Mouse (Mus musculus) spleen, adult 2 months (tissue): ENCODE results near the gene Mical2. TPM values are rescaled to one million over a fixed set of nuclear protein-coding genes. Genes with fewer than 3 reads are reported as not detected.

ENCODE experiments used
- DNase-seq, 2 experiments: peaks; one replicate each; pipeline versions ENCODE4 v3.0.0 to v3.0.0-alpha.2; 2012 to 2021; ENCODE audit warnings: low spot score in 2 of 2, low read depth in 1 of 2
- H3K27ac ChIP-seq: fragments of 200-500 bp; 2 replicates; pipeline ENCODE4 v1.5.1; 2012; ENCODE audit warnings: low read length, inconsistent platforms; ENCODE audit not compliant: insufficient read depth
- H3K27me3 ChIP-seq: fragments of 200-500 bp; 2 replicates; pipeline ENCODE4 v1.6.1; 2012; ENCODE audit warnings: mild to moderate bottlenecking, moderate library complexity, low read length, inconsistent platforms; ENCODE audit not compliant: control insufficient read depth, insufficient read depth
- H3K36me3 ChIP-seq: fragments of 200-500 bp; 2 replicates; pipeline ENCODE4 v1.6.1; 2012; ENCODE audit warnings: mild to moderate bottlenecking, low read length, inconsistent platforms; ENCODE audit not compliant: control insufficient read depth, insufficient read depth
- H3K4me1 ChIP-seq: fragments of 200-500 bp; 2 replicates; pipeline ENCODE4 v1.6.1; 2011; ENCODE audit warnings: inconsistent platforms; ENCODE audit not compliant: control insufficient read depth, insufficient read depth, insufficient read length
- H3K4me3 ChIP-seq: fragments of 200-500 bp; 2 replicates; pipeline ENCODE4 v1.5.1; 2011; ENCODE audit warnings: mild to moderate bottlenecking, inconsistent platforms; ENCODE audit not compliant: insufficient read depth, insufficient read length; ENCODE audit errors: extremely low read depth
- CTCF ChIP-seq: fragments of 200-500 bp; IDR thresholded peaks from 2 replicates; pipeline ENCODE4 v1.5.1; 2011; ENCODE audit warnings: mild to moderate bottlenecking, inconsistent platforms; ENCODE audit not compliant: insufficient read depth, insufficient read length, insufficient replicate concordance; ENCODE audit errors: extremely low read depth
- POLR2A ChIP-seq: fragments of 200-500 bp; IDR thresholded peaks from 2 replicates; pipeline ENCODE4 v1.6.1; 2011; ENCODE audit warnings: low read depth, low read length, inconsistent platforms
- WGBS: fragments of 180-500 bp; shearing (Covaris S2); methylation state at CpG from one replicate; pipeline ENCODE4 v1.1.7; 2018; 5-methylcytosine and 5-hydroxymethylcytosine counted together
- polyA plus RNA-seq: library from polyadenylated mRNA; depleted of rRNA; stranded (reverse); fragments of >200 nt; gene quantifications from 2 replicates; pipeline ENCODE4 v1.2.3, GENCODE M21; 2012

Gene Mical2
- polyA plus RNA-seq, 1 experiment, result 3.1 TPM

DNA sequence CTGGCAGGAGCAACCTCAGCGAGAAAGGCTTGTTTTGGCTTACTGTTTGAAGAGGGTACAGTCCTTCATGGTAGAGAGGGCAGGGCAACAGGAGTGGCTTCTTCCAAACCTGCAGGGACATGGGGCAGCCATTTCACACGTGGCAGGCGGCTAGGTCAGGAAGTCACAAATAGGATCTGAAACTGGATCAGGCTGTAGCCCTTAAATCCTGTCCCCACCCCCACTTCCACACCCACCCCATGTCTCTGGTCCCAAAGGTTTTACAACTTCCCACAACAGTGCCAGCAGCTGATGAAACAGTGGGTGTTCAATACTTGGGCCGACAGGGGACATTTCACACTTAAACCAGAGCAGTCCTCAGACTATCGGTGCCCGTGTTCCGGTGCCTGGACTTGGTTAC, 38.8 kb upstream of the Mical2 start:
- TF ChIP-seq CTCF, result no peak
- TF ChIP-seq POLR2A, result no peak
- no peak overlapping the region for H3K4me3 ChIP-seq
- 79% methylated on average over 7 of the region's 7 CpGs for WGBS
- DNase-seq, result no peak
- no peaks in the 10 kb centered on the region for H3K27me3 ChIP-seq
- H3K36me3 ChIP-seq, result no peaks in the 10 kb centered on the region
- H3K4me1 ChIP-seq, result no peaks in the 10 kb centered on the region
- no peak overlapping the region for H3K27ac ChIP-seq

DNA sequence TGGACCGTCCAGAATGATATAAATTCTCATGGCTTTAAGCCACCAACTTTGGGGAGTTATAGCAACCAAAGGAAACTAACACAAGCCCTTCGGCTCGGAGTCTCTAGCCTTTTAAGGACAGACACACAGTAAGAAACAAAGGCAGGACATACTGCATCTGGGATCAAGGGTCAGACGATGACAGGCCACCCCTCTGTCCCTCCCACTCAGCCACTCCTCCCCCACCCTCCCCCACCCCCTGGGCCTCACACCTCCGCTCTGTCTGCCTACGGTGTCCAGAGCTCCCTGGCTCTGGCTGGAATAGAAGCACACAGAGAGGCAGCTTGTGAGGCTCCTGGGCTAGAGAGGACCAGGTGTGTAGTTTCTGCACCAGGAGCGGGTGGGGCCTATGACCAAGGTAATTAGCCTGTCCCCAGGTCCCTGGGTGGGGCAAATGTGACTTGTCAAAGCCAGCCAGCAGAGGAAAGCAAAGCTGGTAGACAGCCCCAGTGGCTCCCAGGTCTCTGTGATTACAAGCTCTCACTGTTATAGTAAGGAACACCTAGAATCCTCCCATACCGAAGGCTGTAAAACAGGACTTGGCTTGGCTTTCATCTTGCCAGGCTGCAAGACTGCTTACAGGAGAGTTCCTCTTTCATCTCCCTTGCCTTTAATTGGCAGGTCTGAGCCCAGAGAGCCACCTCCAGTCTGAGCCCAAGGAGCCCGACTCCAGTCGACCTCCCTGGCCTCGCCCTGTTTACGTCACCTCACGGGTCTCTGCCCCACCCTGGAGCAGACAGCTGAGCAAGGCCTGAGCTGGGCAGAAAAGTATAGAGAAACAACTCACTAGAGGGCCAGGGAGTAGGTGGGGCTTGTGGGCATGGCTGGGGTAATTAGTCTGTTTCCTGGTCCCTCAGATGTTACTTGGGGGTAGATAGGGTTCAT, 37.9 kb upstream of the Mical2 start:
- no peaks in the 10 kb centered on the region for H3K27me3 ChIP-seq
- no peaks in the 10 kb centered on the region for H3K4me1 ChIP-seq
- no peak for TF ChIP-seq CTCF
- no peak for TF ChIP-seq POLR2A
- H3K4me3 ChIP-seq, result no peak overlapping the region
- 67% methylated on average over 13 of the region's 13 CpGs for WGBS
- no peak overlapping the region for H3K27ac ChIP-seq
- DNase-seq, result no peak
- no peaks in the 10 kb centered on the region for H3K36me3 ChIP-seq

DNA sequence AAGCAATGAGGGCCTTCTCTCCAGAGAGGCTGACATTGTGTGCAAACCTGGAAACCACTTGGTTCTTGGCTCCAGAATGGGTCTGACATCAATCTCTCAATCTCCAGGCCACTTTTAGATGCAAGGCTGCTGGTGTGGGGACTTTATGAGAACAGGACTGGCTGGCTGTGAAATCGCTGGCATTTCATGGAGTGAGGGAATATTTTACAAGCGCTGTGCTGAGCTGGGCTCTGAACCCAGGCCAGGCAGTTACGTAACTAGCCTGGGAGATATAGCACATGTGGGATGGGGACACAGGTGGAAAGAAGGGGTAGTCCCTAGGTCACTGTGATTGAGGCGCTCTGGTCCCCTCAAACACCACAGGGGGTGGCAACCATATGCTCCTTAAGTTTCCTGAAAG, 33.4 kb upstream of the Mical2 start:
- DNase-seq, result no peak

DNA sequence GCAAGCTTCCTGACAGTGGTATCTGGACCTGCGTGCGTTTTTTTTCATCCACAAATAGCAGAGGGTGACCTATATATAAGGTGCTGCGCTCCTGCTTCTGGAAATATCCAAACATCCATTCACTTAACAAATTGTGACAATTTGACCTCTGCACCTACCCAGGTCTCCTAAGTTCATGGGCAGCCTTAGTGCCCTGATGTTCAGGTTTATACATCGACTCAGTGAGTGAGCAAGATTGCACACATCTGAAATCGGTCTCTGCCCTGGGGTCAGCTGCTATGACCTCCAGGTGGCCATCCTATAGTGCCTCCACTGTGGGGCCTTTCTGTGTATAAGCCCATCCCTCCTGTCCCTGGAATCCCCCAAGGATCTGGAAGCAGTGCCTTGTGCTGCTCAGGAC, 32.9 kb upstream of the Mical2 start:
- TF ChIP-seq POLR2A (no peak), CTCF (no peak)
- Histone ChIP-seq H3K4me3 (no peak overlapping the region), H3K27me3 (no peaks in the 10 kb centered on the region), H3K36me3 (no peaks in the 10 kb centered on the region), H3K27ac (no peak overlapping the region), H3K4me1 (no peaks in the 10 kb centered on the region)
- 91% methylated on average over 5 of the region's 5 CpGs for WGBS
- no peak for DNase-seq

More for the DNA sequence above, 33.4 kb upstream of the Mical2 start:
- no peak overlapping the region for H3K4me3 ChIP-seq
- no peaks in the 10 kb centered on the region for H3K4me1 ChIP-seq
- H3K27ac ChIP-seq, result no peak overlapping the region
- H3K36me3 ChIP-seq, result no peaks in the 10 kb centered on the region
- no peaks in the 10 kb centered on the region for H3K27me3 ChIP-seq
- WGBS, result 84% methylated on average over 4 of the region's 4 CpGs
- no peak for TF ChIP-seq POLR2A
- no peak for TF ChIP-seq CTCF

DNA sequence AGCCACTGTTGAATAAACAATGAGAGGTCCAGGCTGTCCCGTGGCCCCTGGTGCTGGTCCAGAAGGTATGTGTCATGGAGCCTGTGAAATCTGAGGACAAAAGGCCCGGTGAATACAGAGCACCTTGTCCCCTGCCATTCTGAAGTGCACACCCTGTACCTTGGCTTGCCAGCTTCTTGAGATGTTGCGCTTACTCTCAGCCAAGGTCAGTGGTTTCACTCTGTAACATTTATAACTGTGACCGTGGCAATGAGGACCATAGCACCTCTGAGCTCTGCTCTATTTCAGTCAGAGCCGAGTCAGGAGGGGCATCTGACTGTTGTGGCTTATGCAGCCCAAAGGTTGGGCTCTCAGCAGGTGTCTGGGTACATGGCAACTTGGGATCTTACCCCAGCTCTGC, 31.4 kb upstream of the Mical2 start:
- H3K36me3 ChIP-seq, result no peaks in the 10 kb centered on the region
- H3K27me3 ChIP-seq, result no peaks in the 10 kb centered on the region
- H3K4me1 ChIP-seq, result no peaks in the 10 kb centered on the region
- no peak overlapping the region for H3K4me3 ChIP-seq
- no peak for TF ChIP-seq POLR2A
- H3K27ac ChIP-seq, result no peak overlapping the region
- WGBS, result 82% methylated on average over 5 of the region's 5 CpGs
- no peak for DNase-seq

DNA sequence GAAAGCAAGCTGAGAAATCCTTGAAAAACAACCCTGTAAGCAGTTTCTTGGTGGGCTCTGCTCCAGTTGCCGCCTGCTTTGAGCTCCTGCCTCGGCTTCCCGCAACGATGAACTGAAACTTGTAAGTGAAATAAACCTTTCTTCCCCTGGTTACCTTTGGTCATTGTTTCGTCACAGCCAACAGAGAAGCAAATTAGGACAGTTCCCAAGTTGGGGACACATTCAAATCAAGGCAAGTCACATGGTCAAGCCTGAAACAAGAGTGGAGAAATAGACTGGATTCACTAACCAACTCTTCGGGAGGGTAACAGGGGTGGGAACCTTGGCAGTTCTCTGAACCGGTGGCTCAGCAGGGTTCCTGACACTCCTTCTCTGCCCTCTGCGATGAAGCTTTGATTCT, 28.2 kb upstream of the Mical2 start:
- Histone ChIP-seq H3K4me1 (no peaks in the 10 kb centered on the region), H3K27ac (no peak overlapping the region), H3K27me3 (no peaks in the 10 kb centered on the region), H3K36me3 (no peaks in the 10 kb centered on the region), H3K4me3 (no peak overlapping the region)
- 85% methylated on average over 8 of the region's 8 CpGs for WGBS
- TF ChIP-seq CTCF (no peak), POLR2A (no peak)
- no peak for DNase-seq

DNA sequence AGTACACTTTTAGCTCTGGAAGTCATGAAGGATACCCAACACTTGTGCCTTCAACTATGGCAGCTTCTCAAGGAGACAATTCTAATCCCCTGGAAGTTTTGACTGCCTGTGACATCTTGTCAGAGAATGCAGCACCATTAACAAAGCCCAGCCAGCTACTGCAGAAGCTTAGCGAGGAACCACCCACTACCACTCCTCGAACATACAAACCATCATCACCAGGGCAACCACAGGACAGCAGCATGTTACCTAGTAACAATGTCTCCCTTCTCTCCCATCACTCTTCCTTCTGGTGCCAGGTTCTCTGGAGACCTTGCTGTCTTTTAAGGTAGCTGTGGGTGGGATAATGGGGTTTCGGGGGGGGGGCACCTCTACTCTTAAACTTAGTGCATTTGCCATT, 26.3 kb upstream of the Mical2 start:
- DNase-seq, result no peak
- Histone ChIP-seq H3K27ac (no peak overlapping the region), H3K27me3 (no peaks in the 10 kb centered on the region), H3K4me1 (no peaks in the 10 kb centered on the region), H3K4me3 (no peak overlapping the region), H3K36me3 (no peaks in the 10 kb centered on the region)
- TF ChIP-seq POLR2A (no peak), CTCF (no peak)
- WGBS, result 78% methylated on average over 3 of the region's 3 CpGs
